Mouse (Mus musculus) cerebellum, adult (tissue): ENCODE measurements around the gene Gpr55.
"Not testable (repeated sequence)": the region's sequence is repeated elsewhere in the genome, so short reads cannot be mapped to it uniquely, and the experiment has no call there.

Source experiments
- ATAC-seq: cut with Nextera tagmentation; 2 replicates; pipeline ENCODE4 v1.9.2; 2017; ENCODE audit warnings: mild to moderate bottlenecking, moderate library complexity, mixed read lengths; ENCODE audit not compliant: insufficient number of reproducible peaks, low FRiP score, low TSS enrichment

The Gpr55 gene

DNA sequence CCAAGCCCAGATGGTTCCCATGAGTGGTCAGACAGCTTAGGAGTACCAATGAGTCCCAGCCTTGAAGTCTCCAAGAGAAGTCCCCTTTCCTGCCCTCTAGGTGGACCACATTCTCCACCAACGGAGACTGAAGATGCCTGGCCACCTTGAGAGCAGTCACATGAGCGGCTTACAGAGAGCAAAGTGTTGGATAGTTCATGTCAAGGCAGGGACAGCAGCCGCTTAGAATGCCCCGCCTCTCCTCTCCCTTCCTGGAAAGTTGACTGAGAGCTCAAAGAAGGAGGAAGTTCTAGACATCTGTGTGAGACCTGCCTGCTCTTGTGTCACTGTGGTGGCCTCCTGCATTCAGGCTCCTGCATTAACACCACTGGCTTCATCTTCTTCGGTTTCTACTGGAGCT lies at the start of gene Gpr55:
Gene Gpr55, minus strand, starts transcription at position 135 of the 400 bp plus-strand sequence.
- no peak for ATAC-seq

DNA sequence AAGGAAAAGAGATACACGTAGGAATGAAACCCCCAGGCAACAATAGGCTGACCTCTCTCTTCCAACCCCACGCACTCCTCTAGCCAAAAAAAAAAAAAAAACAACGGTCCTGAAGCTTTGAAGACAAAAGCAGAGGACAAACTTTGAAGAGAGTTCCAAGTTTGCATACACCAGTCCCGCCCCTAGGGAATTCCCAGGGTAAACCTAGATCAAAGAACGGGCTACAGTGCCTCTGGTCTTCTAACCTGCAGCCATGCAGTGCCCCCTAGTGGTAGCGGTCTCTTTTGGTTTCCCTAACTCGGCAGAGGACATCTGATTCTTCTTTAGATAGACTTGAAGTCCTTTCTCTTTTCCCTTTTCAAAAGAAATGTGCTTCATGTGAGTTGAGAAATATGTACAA lies 47.0 kb upstream of the Gpr55 start:
- peak; percentile 64 for ATAC-seq

DNA sequence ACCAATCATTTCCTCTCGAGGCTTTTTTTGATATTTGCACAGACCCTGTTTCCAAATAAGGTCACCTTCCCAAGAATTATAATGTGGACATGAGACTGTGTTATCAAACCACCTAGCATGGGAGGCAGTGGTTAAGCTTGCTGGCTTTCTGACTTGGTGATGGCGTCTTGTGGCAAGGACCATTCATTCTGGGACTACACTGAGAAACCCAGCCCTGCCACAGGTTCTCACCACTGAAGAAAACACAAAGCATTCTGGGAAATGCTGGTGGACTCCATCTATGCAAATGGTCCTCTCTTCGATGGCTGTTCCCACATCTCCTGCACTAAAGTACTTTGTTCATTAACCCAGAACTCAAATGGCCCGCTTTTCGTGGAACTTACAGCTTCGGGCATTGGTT lies 45.2 kb upstream of the Gpr55 start:
- ATAC-seq: no peak

DNA sequence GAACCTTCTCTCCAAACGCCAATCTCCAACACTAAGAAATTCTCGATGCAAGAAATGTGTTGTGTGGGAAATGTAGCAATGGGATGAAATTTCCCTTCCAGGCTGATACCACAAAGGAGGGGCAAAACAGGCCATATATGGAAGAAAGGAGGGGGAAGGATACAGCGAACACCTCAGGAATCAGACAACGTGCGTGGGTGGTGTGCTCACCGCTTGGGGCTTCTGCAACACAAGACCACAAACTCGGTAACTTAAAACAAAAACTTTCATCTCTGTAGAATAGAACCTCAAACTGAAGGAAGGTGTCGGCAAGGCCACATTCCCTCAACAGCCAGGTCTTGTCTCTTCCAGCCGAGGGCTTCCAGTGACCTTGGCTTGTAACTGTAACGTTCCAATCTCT lies 44.7 kb upstream of the Gpr55 start:
- no peak for ATAC-seq

DNA sequence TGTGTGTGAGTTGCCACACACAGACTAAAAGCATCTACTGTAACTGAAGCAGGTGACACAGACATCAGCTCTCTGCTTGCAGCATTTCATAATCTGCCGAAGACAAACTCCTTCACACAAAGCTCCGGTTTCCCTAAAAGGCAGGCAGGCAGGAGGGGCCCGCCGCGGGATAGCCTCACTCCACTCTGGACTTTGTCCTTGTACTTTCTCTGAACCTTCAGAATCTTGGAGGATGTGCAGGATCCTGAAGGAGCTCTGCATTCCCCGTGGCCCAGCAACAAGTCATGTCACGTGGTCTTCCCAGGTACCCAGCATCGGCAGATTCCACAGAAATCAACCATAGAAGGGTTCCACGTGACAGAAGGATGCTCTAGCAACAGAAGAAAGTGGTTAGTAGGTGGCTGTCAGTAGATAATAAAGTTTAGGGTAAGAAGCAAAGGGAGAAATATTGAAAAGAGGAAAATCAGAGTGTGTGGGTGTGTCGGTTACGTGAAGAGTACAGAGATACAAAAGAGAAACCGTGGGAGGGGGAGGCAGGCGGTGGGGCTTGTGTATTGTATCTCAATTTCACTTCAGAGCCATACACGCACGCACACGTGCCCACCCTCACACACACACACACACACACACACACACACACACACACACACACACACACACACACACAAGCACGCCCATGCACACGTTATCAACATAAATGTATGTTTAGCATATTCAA lies 39.2 kb upstream of the Gpr55 start:
- ATAC-seq: no peak

DNA sequence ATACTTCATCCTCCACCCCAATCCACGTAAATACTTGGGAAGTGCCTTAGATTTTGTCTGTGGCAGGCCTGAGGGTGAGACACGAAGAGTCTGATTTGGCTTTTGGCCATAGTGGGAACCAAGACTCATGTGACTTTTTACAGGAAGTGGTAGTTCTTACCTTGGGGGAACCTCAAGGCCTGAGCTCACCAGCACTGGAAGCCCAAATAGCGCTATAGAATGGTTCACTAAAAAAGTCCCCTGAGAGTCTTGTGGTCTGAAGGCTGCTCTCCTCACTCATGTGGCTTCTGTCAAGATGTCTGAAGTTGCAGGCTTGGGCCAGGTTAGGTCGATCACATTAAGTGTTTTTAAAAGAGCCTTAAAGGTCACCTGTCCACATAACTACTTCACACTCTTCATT lies 37.2 kb upstream of the Gpr55 start:
- no peak for ATAC-seq

DNA sequence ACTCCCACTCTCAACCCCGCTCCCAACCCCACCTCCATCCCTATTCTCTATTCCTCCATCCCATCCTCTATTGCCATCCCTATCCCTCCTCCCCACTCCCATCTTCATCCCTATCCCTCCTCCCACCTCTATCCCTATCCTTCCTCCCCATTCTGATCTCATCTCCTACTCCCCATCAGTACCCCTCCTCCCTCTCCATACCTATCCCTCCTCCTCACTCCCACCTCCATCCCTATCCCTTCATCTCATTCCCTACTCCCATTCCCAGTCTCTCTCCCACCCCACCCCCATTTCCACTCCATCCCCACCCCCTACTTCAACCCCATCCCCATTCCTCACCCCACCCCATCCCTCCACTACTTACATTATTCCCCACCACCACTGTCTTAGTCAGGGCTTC lies 36.4 kb upstream of the Gpr55 start:
- no peak for ATAC-seq

DNA sequence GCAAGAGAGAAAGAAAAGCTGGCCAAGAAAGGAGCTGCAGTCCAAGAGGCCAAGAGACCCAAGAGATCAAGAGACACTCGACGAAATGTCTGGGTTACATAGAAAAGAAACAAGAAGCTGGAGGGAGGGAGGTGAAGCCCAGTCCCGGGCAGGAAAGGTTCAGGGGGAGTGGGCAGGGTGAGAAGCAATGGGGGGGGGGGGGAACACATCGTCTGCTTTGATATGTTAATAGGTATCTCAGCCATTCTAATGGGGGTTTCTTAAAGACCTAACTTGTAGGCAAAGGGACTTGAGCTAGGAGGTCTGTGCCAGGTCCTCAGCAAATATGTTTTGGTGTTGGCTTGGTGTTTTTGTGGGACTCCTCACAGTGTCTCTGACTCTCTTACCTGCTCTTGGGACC lies 32.7 kb upstream of the Gpr55 start:
- ATAC-seq: no peak

DNA sequence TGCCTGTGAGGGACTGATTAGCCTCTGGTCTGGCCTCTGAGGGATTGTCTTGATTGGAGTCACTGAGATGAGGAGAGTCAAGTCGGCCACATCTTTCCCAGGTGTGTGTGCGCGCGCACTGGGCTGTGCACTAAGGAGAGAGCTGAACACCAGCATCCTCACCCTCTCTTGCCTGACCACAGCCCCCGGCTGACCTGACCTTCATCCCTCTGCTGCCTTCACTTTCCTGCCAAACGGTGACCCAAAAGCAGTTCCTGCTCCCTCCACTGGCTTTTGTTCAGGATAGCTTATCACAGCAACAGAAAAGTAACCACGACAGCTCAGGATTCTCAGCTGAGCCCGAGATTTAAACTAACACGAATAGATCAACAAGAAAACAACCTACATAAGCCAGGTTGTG lies 31.4 kb upstream of the Gpr55 start:
- ATAC-seq: no peak

DNA sequence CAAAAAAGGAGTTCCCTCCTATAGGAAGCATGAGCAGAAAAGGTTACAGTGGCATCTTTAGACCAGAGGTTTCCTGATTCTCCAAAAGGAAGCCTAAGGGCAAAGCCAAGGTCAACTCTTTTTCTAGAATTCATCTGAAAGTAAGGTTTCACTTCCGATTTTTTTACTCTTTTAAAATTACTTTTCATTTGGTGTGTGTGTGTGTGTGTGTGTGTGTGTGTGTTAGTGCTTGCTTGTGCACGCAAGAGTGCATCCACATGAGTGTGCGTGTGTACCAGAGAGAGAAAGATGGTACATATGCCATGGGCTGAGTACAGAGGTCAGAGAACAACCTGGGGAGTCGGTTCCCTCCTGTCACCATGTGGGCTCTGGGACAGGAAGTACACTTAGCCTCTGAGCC lies 28.1 kb upstream of the Gpr55 start:
- not testable (repeated sequence) for ATAC-seq

DNA sequence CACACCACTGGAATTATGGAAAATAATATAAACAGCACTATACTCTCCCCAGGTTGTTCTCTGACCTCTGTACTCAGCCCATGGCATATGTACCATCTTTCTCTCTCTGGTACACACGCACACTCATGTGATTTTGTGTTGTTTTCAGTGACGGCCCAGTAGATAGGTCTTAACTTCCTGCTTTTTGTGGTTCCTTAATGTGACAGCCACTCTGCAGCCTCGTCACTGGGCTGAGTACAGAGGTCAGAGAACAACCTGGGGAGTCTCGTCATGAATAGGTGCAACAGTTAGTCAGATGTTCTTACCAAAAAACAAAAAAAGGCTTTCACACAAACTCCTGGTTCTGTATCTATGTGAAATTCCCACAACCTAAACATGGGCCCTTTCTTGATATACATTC lies 27.5 kb upstream of the Gpr55 start:
- ATAC-seq: no peak

DNA sequence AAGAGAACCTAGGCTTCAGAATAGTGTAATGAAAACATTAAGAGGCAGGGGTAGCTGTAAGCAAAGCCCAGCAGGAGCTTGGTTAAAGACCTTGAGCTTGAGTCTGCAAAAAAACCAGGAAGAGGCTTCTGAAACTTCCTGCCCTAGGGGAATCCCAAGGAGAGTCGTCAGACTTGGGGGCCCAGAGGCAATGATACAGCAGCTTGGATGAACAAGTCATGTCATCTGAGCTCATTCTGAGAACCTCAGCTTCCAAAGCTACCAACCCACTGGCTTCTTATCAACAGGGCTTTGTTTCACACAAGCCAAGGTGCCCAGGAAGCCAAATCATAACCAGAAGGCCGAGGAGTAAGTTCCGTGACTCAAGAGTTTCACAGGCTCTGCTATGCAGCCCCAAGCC lies 25.0 kb upstream of the Gpr55 start:
- ATAC-seq: no peak

DNA sequence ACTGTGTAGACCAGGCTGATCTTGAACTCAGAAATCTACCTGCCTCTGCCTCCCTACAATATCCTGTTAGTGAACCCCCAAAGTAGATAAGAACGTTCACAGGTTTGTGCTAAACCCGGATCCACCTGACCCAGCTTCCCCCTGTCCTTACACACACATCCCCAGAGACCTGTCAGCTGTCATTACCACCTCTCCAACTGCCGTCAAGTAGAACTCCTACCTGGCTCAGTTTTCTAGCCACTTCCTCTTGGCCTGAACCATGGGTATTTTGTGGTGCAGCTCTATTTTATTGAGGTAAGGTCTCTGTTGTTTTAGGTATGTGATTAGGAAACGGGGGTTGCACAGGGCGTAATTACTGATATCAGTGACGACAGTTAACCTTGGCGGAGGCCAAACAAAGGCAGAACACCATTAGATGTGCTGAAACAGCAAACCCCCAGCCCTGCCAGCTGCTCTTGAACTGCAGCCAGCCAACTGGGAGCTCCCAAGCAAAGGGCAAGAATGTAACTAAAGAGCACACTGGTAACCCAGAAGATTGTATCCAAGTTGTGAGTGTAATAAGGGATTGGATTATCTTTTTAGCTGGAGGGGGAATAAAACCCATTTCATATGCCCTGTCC lies 21.0 kb upstream of the Gpr55 start:
- no peak for ATAC-seq

DNA sequence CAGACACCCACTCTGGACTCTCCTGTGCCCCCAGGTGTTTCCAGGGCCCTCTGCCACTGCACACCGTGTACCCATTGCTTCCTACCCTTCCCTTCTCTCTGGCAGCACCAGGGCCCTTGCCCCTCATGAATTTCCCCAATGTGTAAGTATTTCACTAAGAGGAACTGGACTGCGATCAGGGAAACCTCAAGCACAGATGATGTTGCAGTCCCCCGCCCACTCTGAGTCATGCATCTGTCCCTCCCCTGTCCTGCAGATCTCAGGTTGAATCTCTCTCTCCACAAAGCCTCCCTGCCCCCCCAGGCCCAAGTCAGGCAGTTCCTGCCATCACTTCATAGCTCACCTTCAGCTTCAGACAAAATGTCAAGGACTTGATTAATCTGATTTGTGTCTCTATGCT lies 16.9 kb upstream of the Gpr55 start:
- ATAC-seq: no peak

DNA sequence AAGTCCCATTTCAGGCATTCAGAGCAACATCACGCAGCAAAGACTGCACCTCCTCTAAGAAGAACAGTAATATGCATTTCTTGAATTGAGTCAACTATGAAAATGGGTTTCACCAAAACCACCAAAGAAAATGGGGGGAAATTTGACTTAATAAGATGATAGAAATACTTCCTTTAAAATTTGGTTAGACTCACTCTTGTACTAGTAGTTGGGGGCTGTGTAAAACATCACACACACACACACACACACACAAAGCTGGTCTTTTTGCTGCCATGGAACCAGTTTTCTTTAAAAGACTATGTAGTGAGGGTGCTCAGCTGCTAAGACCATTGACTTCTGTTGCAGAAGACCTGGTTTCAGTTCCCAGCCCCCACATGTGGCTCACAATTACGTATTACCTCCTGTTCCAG lies 12.7 kb upstream of the Gpr55 start:
- no peak for ATAC-seq

DNA sequence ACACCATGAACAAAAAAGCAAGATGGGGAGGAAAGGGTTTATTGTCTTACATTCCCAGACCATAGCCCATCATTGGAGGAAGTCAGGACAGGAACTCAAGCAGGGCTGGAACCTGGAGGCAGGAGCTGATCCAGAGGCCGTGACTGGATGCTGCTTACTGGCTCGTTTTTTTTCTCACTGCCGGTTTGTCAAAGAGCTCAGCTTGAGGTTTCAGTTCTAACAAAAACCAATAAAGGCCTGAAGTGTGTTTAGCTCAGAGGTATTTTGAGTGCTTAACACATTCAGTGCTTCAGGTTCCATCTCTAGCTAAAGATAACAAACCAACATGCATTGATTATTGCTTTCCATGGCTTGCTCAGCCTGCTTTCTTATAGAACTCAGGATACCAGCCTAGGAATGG lies 11.5 kb upstream of the Gpr55 start:
- ATAC-seq: no peak

DNA sequence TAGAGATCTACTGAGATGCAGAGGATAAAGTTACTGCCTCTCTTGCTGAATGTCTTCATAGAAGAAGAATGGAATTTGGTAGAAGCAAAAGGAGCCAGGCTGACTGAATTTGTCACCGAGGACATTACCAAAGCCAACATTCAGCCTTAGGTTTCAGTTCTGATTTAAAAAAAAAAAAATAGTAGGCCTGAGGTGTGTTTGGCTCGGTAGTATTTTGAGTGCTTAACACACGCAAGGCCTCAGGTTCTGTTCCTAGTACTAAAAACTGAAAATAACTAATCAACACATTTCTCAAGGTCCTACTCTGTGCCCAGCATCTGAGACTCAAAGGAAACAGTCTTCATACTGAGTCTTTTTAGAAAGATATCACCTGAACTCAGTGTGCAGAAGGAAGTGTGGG lies 10.3 kb upstream of the Gpr55 start:
- ATAC-seq: no peak

DNA sequence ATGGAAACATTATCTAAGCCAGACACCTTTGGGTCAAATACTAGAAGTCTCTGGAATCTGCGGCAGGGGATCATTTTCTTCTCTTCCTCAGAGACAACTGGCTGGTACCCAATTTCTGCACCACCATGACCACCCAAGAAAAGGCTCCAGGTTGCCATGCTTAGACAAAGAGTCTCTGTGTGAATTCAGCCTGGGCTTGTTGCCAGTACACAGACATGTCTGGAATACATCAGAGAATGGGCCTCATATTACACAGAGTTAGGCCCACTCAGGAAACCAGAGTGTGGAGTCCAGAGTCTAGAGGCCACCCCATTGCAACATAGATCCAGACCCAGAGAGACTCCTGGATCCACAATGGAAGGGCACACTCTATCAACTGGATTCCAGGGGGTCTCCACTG lies 8.7 kb upstream of the Gpr55 start:
- no peak for ATAC-seq

DNA sequence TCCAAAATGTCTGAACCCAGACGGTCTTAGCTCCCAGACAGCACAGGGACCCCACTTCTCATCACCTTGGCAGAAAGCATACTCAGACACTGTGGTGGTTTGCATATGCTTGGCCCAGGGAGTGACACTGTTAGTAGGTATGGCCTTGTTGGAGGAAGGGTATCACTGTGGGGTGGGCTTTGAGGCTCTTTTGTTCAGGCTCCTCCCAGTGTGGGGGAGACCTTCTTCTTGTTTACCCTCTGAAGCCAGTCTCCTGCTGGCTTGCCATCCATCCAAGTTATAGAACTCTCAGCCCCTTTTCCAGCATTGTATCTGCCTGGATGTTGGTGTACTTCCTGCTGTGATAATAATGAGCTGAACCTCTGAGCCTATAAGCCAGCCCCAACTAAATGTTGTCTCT lies 8.3 kb upstream of the Gpr55 start:
- no peak for ATAC-seq

DNA sequence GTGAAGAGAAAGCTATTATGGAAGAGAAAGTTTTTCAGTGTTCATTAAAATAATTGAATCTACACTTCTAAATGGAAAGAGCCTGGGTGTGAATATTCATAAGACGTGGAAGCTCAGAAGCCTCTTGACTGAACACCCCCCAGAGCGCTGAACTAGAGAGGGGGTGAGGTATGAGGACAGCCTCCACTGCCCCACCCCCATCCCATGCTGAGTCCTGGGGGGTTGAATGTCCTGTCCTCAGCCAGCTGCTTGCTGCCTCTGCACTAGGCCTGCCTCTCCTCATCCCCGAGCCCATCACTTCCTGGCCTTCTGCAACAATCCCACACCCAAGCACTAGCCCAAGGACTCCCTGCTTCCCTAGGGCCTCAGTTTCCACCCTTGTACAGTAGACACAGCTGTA lies 5.0 kb upstream of the Gpr55 start:
- no peak for ATAC-seq

DNA sequence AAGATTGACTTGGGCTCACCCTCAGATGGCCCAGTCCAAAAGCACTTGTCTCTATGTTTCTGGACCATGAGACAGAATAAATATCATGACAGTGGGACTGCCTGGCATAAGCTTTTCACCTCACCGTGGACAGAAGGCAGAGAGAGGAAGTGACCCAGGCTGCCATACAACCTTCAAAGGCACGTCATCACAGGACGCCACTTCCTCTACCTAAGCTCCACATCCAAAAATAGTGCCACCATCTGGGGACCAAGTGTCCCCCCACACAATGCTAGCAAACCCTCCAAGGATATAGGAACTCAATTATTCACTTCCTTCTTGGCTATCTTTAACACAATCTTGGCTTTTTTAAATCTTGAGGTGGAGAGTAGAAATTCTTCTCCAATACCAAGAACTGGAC lies 1.3 kb upstream of the Gpr55 start:
- ATAC-seq: no peak

DNA sequence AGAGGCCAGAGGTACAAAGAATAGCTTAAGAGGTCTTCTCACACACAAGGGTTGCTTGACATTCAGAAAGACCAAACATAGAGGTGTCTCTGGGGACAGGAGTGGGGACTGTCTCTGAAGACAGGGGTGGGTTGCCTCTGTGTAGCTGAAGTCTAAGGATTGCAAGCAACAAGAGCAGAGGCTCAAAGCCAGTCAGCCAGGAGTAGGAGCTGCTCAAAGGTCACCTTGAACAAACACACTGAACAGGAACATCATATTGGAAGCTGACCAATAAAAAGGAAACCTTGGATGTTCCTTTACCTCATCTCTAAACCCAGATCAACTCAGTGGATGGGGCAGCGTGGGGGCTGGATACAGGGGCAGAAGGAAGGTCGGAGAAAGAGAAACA lies 924 bp downstream of the Gpr55 start:
- ATAC-seq: no peak
